ENCODE assay signal across 20 mouse cellular contexts in genomic region chr17:80698930-80699329, GRCm38 (mm10). TPM values are rescaled to one million over a fixed set of nuclear protein-coding genes. Genes with fewer than 3 reads are reported as not detected.
A peak's percentile ranks its signal among the peaks of the same experiment; 100 is the strongest.
DNase-seq lines count a peak whose midpoint lies in the region; ATAC-seq and TF ChIP-seq lines count a peak whose summit lies in the region.
"Had no signal": no experiment of that assay in that cellular context is flagged by ENCODE, and none has a peak within 500 bp of the region (broad histone marks: within the 10 kb centered on the region; RNA-seq: fewer than 3 reads in every experiment).

No protein-coding gene starts in this region.

- no peak for ATAC-seq in heart, embryonic 11.5 days (replicated peaks; ENCODE audit: insufficient number of reproducible peaks, low FRiP score, low TSS enrichment)
- ATAC-seq in lung, embryonic 16.5 days (ENCODE audit: low read depth): peak; percentile 64
- ATAC-seq in common myeloid progenitor, adult 5-6 weeks (replicated peaks; ENCODE audit: low read depth, poor library complexity, severe bottlenecking): 0 out of 2 replicates have a peak, but pooled peaks have one; percentile 32
- ATAC-seq in intestine, postnatal 0 days: peak; percentile 43; the same call in 1 of the 2 replicates

- H3K9ac ChIP-seq in heart, embryonic 11.5 days (ENCODE audit: low read depth, low read length): no peak overlapping the region
- H3K9ac ChIP-seq in lung, embryonic 16.5 days (ENCODE audit: low read length): no peak overlapping the region
- no peak overlapping the region for H3K9ac ChIP-seq in intestine, postnatal 0 days (ENCODE audit: low read depth, low read length)
- H3K9ac ChIP-seq: hindbrain, embryonic 14.5 days; liver, embryonic 13.5 days; neural tube, embryonic 15.5 days; stomach, embryonic 15.5 days had no signal

- no peak for TF ChIP-seq POLR2A in lung, adult 2 months (IDR thresholded peaks at IDR 0.05; ENCODE audit: borderline replicate concordance, extremely low read depth, low read depth, low read length)

- H3K27ac ChIP-seq in heart, embryonic 11.5 days (ENCODE audit: low read depth, low read length): no peak overlapping the region
- H3K27ac ChIP-seq in lung, embryonic 16.5 days (ENCODE audit: low read length): peak overlapping the region; percentile 51
- no peak overlapping the region for H3K27ac ChIP-seq in intestine, postnatal 0 days (ENCODE audit: low read depth, low read length)
- H3K27ac ChIP-seq: liver, embryonic 13.5 days; stomach, embryonic 15.5 days had no signal

- no peaks in the 10 kb centered on the region for H3K9me3 ChIP-seq in heart, embryonic 11.5 days (replicated peaks; ENCODE audit: control insufficient read depth, low read length)
- no peaks in the 10 kb centered on the region for H3K9me3 ChIP-seq in lung, embryonic 16.5 days (ENCODE audit: control insufficient read depth, low read length)
- H3K9me3 ChIP-seq in intestine, postnatal 0 days (ENCODE audit: control insufficient read depth): no peaks in the 10 kb centered on the region
- H3K9me3 ChIP-seq: liver, embryonic 13.5 days; neural tube, embryonic 15.5 days; stomach, embryonic 15.5 days had no signal

- H3K4me2 ChIP-seq in heart, embryonic 11.5 days: no peak overlapping the region
- no peak overlapping the region for H3K4me2 ChIP-seq in lung, embryonic 16.5 days (ENCODE audit: low read depth, low read length)
- no peak overlapping the region for H3K4me2 ChIP-seq in intestine, postnatal 0 days (replicated peaks; ENCODE audit: low read depth)
- H3K4me2 ChIP-seq: hindbrain, embryonic 14.5 days; liver, embryonic 13.5 days; neural tube, embryonic 15.5 days; stomach, embryonic 15.5 days had no signal

- intact Hi-C loops in left cerebral cortex, postnatal 25 days (cut with DNase I): no loop called here

- no peak for TF ChIP-seq CTCF in lung, adult 2 months (IDR thresholded peaks at IDR 0.05; ENCODE audit: insufficient read depth, low read length)
- TF ChIP-seq CTCF in intestine, postnatal 0 days (IDR thresholded peaks at IDR 0.05; ENCODE audit: low read depth): no peak

- peak; percentile 56 for DNase-seq in heart, adult 11 months
- DNase-seq in lung, adult 2 months: no peak
- no peak for DNase-seq in layer of hippocampus, adult 9-11 months
- no peak for DNase-seq in left cerebral cortex, postnatal 25 days (ENCODE audit: low spot score in 2 of 2)
- DNase-seq: adrenal gland, adult 8-10 months; cerebellum, adult 8-10 months; heart, postnatal 10 days; kidney, adult 9 months; liver, embryonic 13.5 days; spleen, adult 18-20 months; thymus, postnatal 14 days had no signal

- H3K36me3 ChIP-seq in heart, embryonic 11.5 days (ENCODE audit: control insufficient read depth, insufficient read depth, low read length): no peaks in the 10 kb centered on the region
- H3K36me3 ChIP-seq in lung, embryonic 16.5 days (ENCODE audit: control insufficient read depth, insufficient read depth, low read length): no peaks in the 10 kb centered on the region
- H3K36me3 ChIP-seq in intestine, postnatal 0 days (ENCODE audit: control insufficient read depth, insufficient read depth): no peaks in the 10 kb centered on the region; the same call in 1 of the 2 replicates
- H3K36me3 ChIP-seq: G1E; liver, embryonic 13.5 days; neural tube, embryonic 15.5 days; stomach, embryonic 15.5 days had no signal

- 68% methylated on average over 7 of the region's 7 CpGs for WGBS in heart, embryonic 11.5 days (ENCODE audit: insufficient replicate concordance)
- 45% methylated on average over 7 of the region's 7 CpGs for WGBS in lung, embryonic 16.5 days
- WGBS in lung, adult 2 months: 29% methylated on average over 7 of the region's 7 CpGs
- 43% methylated on average over 7 of the region's 7 CpGs for WGBS in intestine, postnatal 0 days

- H3K4me1 ChIP-seq in heart, embryonic 11.5 days (ENCODE audit: control insufficient read depth, insufficient read depth, low read length): peaks cover 33% of the 10 kb centered on the region
- H3K4me1 ChIP-seq in lung, embryonic 16.5 days (replicated peaks; ENCODE audit: control insufficient read depth, insufficient read depth, low read length): peaks cover 29% of the 10 kb centered on the region
- peaks cover 38% of the 10 kb centered on the region for H3K4me1 ChIP-seq in lung, adult 2 months (ENCODE audit: control insufficient read depth, insufficient read depth, low read length)
- H3K4me1 ChIP-seq in intestine, postnatal 0 days (replicated peaks; ENCODE audit: control insufficient read depth, insufficient read depth, low read length): peaks cover 3% of the 10 kb centered on the region; the same call in 1 of the 2 replicates

- H3K4me3 ChIP-seq in heart, embryonic 11.5 days (ENCODE audit: low read depth, low read length): no peak overlapping the region
- H3K4me3 ChIP-seq in lung, embryonic 16.5 days (ENCODE audit: low read length): no peak overlapping the region
- H3K4me3 ChIP-seq in lung, adult 2 months (replicated peaks; ENCODE audit: extremely low read depth, low read depth, low read length): no peak overlapping the region
- no peak overlapping the region for H3K4me3 ChIP-seq in intestine, postnatal 0 days (ENCODE audit: low read depth, low read length)
- H3K4me3 ChIP-seq: layer of hippocampus, adult 2 months; liver, embryonic 13.5 days; neural tube, embryonic 15.5 days; stomach, embryonic 15.5 days had no signal

- H3K27me3 ChIP-seq in heart, embryonic 11.5 days (ENCODE audit: control insufficient read depth, insufficient read depth, low read length): no peaks in the 10 kb centered on the region
- H3K27me3 ChIP-seq in lung, embryonic 16.5 days (ENCODE audit: control insufficient read depth, insufficient read depth, low read depth, low read length): no peaks in the 10 kb centered on the region
- no peaks in the 10 kb centered on the region for H3K27me3 ChIP-seq in intestine, postnatal 0 days (replicated peaks; ENCODE audit: control insufficient read depth, insufficient read depth, low read length)
- H3K27me3 ChIP-seq: liver, embryonic 13.5 days; neural tube, embryonic 15.5 days; stomach, embryonic 15.5 days had no signal

RNA-seq across cellular contexts. Expression of gene Map4k3, which starts 29.4 kb away (rescaled TPM):
- 20.4 and 22.0 TPM in 2 replicates for polyA plus RNA-seq in heart, embryonic 11.5 days (2014; fragmentation: Nextera tagmentation; extraction: Ambion mirVana)
- 42.5 and 44.0 TPM in 2 replicates for polyA plus RNA-seq in lung, embryonic 16.5 days (2015; fragmentation: Nextera tagmentation; extraction: Ambion mirVana)
- 38.0 and 49.1 TPM in 2 replicates for polyA plus RNA-seq in lung, adult 2 months (2012; rRNA removed)
- 5.9 and 6.9 TPM in 2 replicates for total RNA-seq in common myeloid progenitor, adult 5-6 weeks (2017)
- polyA plus RNA-seq in intestine, postnatal 0 days (2015; fragmentation: Nextera tagmentation; extraction: Ambion mirVana): 13.5 and 13.8 TPM in 2 replicates
- total RNA-seq in left cerebral cortex, postnatal 25 days (2021): 10 to 100 TPM; 62.3 to 72.3 TPM
- polyA plus RNA-seq: G1E had no signal
